Mouse (Mus musculus) heart, adult 2 months (tissue): Measurements from ENCODE around the gene Sdccag8. TPM values are rescaled to one million over a fixed set of nuclear protein-coding genes. Genes with fewer than 3 reads are reported as not detected.

ENCODE experiments used
- DNase-seq, 2 experiments: peaks; one replicate each; pipeline ENCODE4 v3.0.0; 2021
- H3K27ac ChIP-seq: fragments of 200-600 bp; 2 replicates; pipeline ENCODE4 v1.8.1; 2022
- H3K27me3 ChIP-seq: fragments of 200-500 bp; 2 replicates; pipeline ENCODE4 v1.6.1; 2012; ENCODE audit warnings: mild to moderate bottlenecking, low read length, inconsistent platforms, mixed read lengths; ENCODE audit not compliant: control insufficient read depth, insufficient read depth
- H3K36me3 ChIP-seq: fragments of 200-500 bp; 2 replicates; pipeline ENCODE4 v1.6.1; 2012; ENCODE audit warnings: low read length, inconsistent platforms; ENCODE audit not compliant: control insufficient read depth, insufficient read depth
- H3K4me1 ChIP-seq: fragments of 200-500 bp; 2 replicates; pipeline ENCODE4 v1.6.1; 2011; ENCODE audit warnings: low read length; ENCODE audit not compliant: control insufficient read depth, insufficient read depth
- H3K4me3 ChIP-seq: fragments of 200-600 bp; 2 replicates; pipeline ENCODE4 v1.8.1; 2022
- H3K79me2 ChIP-seq: fragments of 200-500 bp; replicated peaks from 2 replicates; pipeline ENCODE4 v1.6.1; 2012; ENCODE audit warnings: mild to moderate bottlenecking, inconsistent platforms, low read length, moderate library complexity, mixed read lengths; ENCODE audit not compliant: control insufficient read depth, insufficient read depth
- H3K9ac ChIP-seq: fragments of 200-500 bp; 2 replicates; pipeline ENCODE4 v1.6.1; 2012; ENCODE audit warnings: low read depth, mild to moderate bottlenecking, control low read depth, inconsistent platforms, low read length, mixed read lengths
- CTCF ChIP-seq: fragments of 200-600 bp; IDR thresholded peaks from 2 replicates; pipeline ENCODE4 v1.8.1; 2022; ENCODE audit warnings: antibody characterized with exemption, mild to moderate bottlenecking, moderate library complexity
- EP300 ChIP-seq: fragments of 200-500 bp; IDR thresholded peaks from 2 replicates; pipeline ENCODE4 v1.6.1; 2011; ENCODE audit warnings: low read depth, low read length, control low read depth; ENCODE audit not compliant: insufficient read depth
- POLR2A ChIP-seq: fragments of 200-500 bp; IDR thresholded peaks from 2 replicates; pipeline ENCODE4 v1.6.1; 2011; ENCODE audit warnings: mild to moderate bottlenecking, low read depth, low read length, control low read depth; ENCODE audit not compliant: insufficient read depth
- WGBS: fragments of 180-500 bp; shearing (Covaris S2); methylation state at CpG from one replicate; pipeline ENCODE4 v1.1.7; 2018; 5-methylcytosine and 5-hydroxymethylcytosine counted together
- intact Hi-C: fragments of 180-260 bp; cut with DNase I; formaldehyde crosslinking; loops from one replicate; pipeline ENCODE4 v1.15.1; 2025
- polyA plus RNA-seq: library from polyadenylated mRNA; depleted of rRNA; stranded (reverse); fragments of >200 nt; gene quantifications from 2 replicates; pipeline ENCODE4 v1.2.3, GENCODE M21; 2012
- total RNA-seq, 2 experiments: library from RNA; stranded (reverse); gene quantifications; 2 replicates each; pipeline ENCODE4 v1.2.3; 2021

Gene Sdccag8
- total and polyA plus RNA-seq, 3 experiments, result 2.6 to 4.6 (median 3.5) TPM

- no peak overlapping the region for H3K9ac ChIP-seq
- no peak for TF ChIP-seq EP300
- TF ChIP-seq POLR2A, result no peak
- TF ChIP-seq CTCF, result no peak
- H3K27ac ChIP-seq, result no peak overlapping the region
- no peak for DNase-seq
- no peaks in the 10 kb centered on the region for H3K27me3 ChIP-seq
- H3K4me3 ChIP-seq, result no peak overlapping the region
- peaks cover 3% of the 10 kb centered on the region for H3K4me1 ChIP-seq
- H3K36me3 ChIP-seq, result no peaks in the 10 kb centered on the region
- intact Hi-C loops, result no loop called here
- WGBS, result 88% methylated on average over 2 of the region's 2 CpGs
- no peaks in the 10 kb centered on the region for H3K79me2 ChIP-seq
These were observed 167.1 kb downstream of the Sdccag8 start for GRCm38 (mm10) chr1:176981511-176981910.

- WGBS, result 53% methylated on average over 8 of the region's 8 CpGs
- Histone ChIP-seq H3K27me3 (no peaks in the 10 kb centered on the region), H3K79me2 (no peaks in the 10 kb centered on the region), H3K9ac (no peak overlapping the region), H3K4me1 (peaks cover 3% of the 10 kb centered on the region), H3K4me3 (no peak overlapping the region), H3K27ac (no peak overlapping the region), H3K36me3 (no peaks in the 10 kb centered on the region)
- TF ChIP-seq POLR2A (no peak), CTCF (no peak), EP300 (no peak)
- intact Hi-C loops, result no loop called here
- no peak for DNase-seq
These were observed 168.2 kb downstream of the Sdccag8 start for GRCm38 (mm10) chr1:176982671-176983070.

GRCm38 (mm10) chr1:176985691-176986090 is 171.2 kb downstream of the Sdccag8 start:
- no peaks in the 10 kb centered on the region for H3K36me3 ChIP-seq
- no peak overlapping the region for H3K27ac ChIP-seq
- H3K4me3 ChIP-seq, result no peak overlapping the region
- peaks cover 4% of the 10 kb centered on the region for H3K4me1 ChIP-seq
- no peaks in the 10 kb centered on the region for H3K27me3 ChIP-seq
- TF ChIP-seq POLR2A, result no peak
- no peak for TF ChIP-seq EP300
- TF ChIP-seq CTCF, result no peak
- H3K9ac ChIP-seq, result no peak overlapping the region
- H3K79me2 ChIP-seq, result no peaks in the 10 kb centered on the region
- WGBS, result 91% methylated on average over 6 of the region's 6 CpGs
- intact Hi-C loops, result no loop called here
- DNase-seq, result no peak

GRCm38 (mm10) chr1:176986275-176986674 is 171.8 kb downstream of the Sdccag8 start:
- H3K36me3 ChIP-seq, result no peaks in the 10 kb centered on the region
- no peak overlapping the region for H3K9ac ChIP-seq
- H3K27ac ChIP-seq, result no peak overlapping the region
- H3K4me3 ChIP-seq, result no peak overlapping the region
- intact Hi-C loops, result no loop called here
- no peak for DNase-seq
- no peaks in the 10 kb centered on the region for H3K27me3 ChIP-seq
- 51% methylated on average over 6 of the region's 6 CpGs for WGBS
- TF ChIP-seq EP300 (no peak), POLR2A (no peak), CTCF (no peak)
- H3K79me2 ChIP-seq, result no peaks in the 10 kb centered on the region
- peaks cover 6% of the 10 kb centered on the region for H3K4me1 ChIP-seq

- Histone ChIP-seq H3K4me3 (no peak overlapping the region), H3K27me3 (no peaks in the 10 kb centered on the region), H3K27ac (no peak overlapping the region), H3K36me3 (no peaks in the 10 kb centered on the region), H3K79me2 (no peaks in the 10 kb centered on the region), H3K4me1 (peaks cover 6% of the 10 kb centered on the region), H3K9ac (no peak overlapping the region)
- intact Hi-C loops, result no loop called here
- 32% methylated on average over 6 of the region's 6 CpGs for WGBS
- DNase-seq, result no peak
- no peak for TF ChIP-seq POLR2A
- TF ChIP-seq CTCF, result no peak
- TF ChIP-seq EP300, result no peak
These were observed 172.7 kb downstream of the Sdccag8 start for GRCm38 (mm10) chr1:176986990-176987740.

- H3K27ac ChIP-seq, result no peak overlapping the region
- no peaks in the 10 kb centered on the region for H3K27me3 ChIP-seq
- no peak overlapping the region for H3K4me3 ChIP-seq
- 72% methylated on average over 4 of the region's 4 CpGs for WGBS
- TF ChIP-seq CTCF, result no peak
- TF ChIP-seq EP300, result no peak
- TF ChIP-seq POLR2A, result no peak
- H3K4me1 ChIP-seq, result peaks cover 13% of the 10 kb centered on the region
- intact Hi-C loops, result no loop called here
- DNase-seq, result no peak
- no peaks in the 10 kb centered on the region for H3K36me3 ChIP-seq
- H3K79me2 ChIP-seq, result no peaks in the 10 kb centered on the region
- no peak overlapping the region for H3K9ac ChIP-seq
These were observed 177.0 kb downstream of the Sdccag8 start for GRCm38 (mm10) chr1:176991473-176991872.
